Mouse (Mus musculus) thymus, postnatal 10 days (tissue): ENCODE results near the gene Poc1b.
"Not testable (repeated sequence)": the region's sequence is repeated elsewhere in the genome, so short reads cannot be mapped to it uniquely, and the experiment has no call there.

Source experiments
- DNase-seq, 2 experiments: peaks; one replicate each; pipeline ENCODE4 v3.0.0; 2021; ENCODE audit warnings: low spot score in 2 of 2

Gene Poc1b

DNA sequence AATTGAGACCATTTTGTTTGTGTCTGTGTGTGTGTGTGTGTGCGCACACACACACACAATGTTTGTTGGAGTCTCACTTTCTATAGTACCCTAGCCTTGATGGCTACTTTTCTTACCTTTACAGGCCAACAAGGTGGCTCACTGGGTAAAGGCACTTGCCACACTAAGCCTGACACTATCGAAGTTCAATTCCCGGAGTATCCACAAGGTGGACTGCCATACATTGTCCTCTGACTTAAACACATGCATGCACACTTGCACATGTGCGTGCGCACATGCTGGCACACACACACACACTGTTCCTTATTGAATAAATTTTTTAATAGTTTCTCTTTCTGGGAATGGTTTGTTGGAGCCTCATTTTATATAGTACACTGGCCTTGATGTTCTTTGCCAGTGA, 50.0 kb downstream of the Poc1b start:
- no peak for DNase-seq

- not testable (repeated sequence) for DNase-seq
These were observed 50.9 kb downstream of the Poc1b start for GRCm38 (mm10) chr10:99157697-99158096.

- DNase-seq = peak in 1 of 2 experiments; percentile 70
These were observed 55.2 kb downstream of the Poc1b start for GRCm38 (mm10) chr10:99161987-99162582.

DNA sequence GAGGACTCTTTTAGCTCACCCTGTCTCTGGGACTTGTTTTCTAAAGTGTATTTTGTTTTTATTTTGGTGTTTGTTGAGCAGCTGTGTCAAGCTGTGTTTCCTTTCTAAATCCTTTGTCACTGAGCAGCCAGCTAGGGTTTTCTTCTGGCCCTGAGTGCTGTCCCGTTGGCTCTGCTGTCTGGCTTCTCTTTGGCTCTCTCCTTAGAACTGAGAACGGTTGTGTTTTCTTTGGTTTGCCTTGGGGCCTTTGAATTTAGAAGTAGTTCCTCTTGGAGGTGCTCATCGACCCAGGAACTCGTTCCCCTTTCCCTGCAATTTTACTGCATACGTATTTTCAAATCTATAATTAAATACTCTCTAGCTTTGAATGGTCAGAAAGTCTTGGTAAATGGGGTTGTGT, 56.2 kb downstream of the Poc1b start:
- DNase-seq = no peak

DNA sequence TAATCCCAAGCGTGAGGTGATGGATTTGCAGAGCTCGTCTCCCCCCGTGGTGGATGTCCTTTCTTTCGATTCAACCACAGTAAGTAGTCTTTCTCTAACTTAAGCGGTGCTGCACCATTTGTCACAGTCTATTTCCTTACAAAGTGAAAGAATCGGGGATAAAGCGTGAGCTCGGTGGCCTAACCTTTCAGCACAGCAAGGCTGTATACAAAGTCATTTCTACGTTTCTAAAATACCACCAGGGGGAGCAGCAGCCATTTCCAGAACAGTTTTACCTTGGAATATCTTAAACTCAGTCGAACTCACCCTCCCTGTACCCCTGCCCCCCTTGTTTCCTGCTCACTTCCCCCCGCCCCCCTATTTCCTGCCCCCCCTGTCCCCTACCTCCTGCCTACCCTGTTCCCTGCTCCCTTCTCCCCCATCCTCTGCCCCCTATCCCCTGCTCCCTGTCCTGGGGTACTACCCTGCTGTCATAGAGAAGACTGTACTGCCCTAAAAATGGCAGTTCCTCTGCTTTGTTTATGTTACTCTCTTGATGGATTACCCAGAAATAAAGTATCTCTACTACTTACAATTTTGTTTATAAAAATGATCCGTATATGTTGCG, 58.1 kb downstream of the Poc1b start:
- peak in 1 of 2 experiments; percentile 66 for DNase-seq

DNA sequence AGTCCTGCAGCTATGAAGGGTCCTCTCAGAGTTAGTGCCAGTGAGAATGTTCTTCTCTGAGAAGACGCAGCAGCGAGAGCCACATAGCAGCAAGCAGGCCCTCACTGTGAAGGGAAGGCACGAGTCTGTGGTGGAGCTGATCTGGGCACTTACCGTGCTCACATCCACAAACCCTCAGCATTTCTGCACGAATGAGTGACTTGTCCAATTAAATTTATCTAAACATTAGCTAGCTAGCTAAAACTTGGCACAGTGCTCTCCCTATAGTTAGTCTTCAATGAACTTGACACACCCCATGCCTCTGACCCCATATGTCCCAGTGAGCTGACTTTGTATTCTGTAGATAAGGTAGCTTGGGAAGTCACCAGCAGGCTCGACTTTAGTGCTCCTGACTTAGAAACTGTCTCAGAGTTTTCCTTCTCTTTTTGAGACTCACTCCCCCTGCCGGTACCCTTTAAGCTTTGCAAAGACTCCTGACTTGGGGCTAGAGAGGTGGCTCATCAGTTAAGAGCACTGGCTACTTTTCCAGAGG, 59.0 kb downstream of the Poc1b start:
- no peak for DNase-seq

- DNase-seq = no peak
These were observed 59.6 kb downstream of the Poc1b start for GRCm38 (mm10) chr10:99166392-99166791.

- no peak for DNase-seq
These were observed 61.6 kb downstream of the Poc1b start for GRCm38 (mm10) chr10:99168404-99168803.

DNA sequence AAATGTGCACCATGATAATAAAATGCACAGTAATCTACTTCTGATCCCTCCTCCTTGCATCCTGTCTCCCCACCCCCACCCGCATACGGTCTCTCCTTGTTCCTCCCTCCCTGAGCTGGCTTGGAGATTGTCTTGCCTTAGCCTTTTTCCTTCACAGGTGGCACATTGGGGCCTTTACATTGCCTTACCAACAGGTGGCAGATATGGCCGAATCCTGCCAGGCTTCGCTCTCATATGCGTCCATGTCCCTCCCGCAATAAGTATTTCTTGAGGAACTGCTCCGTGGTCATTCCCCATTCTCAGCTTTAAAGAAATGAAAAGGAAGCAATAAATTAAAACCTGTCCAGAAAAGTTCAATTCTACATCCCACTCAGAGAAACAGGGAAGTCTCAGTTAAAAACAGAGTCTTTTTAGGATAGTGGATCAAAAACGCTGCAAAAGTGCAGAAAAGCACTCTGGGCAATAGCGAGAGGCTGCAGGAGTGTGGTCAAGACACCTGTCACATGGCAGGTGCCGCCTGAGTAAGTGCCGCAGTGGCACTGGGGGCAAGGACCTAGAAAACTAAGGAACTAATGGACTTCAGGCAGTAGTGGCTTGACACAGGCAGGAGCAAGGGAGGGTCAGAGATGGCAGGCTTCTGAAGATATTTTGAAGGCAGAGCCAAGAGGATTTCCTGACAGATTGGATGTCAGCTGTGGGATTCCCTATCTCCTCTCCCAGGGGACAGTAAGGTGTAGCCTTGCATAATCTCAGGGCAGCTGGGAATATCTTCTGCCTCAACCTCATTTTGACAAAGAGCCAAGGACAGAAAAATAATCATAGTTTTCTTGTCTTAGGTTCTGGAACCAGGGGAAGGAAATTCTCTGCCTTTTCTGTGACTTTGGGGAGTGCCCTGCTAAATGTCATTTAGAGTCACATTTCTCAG, 62.3 kb downstream of the Poc1b start:
- DNase-seq = peak; percentile 34 to 55

GRCm38 (mm10) chr10:99169765-99170129, 62.9 kb downstream of the Poc1b start:
- no peak for DNase-seq

- DNase-seq = peak in 1 of 2 experiments; percentile 36
These were observed 65.2 kb downstream of the Poc1b start for GRCm38 (mm10) chr10:99171961-99172497.

- DNase-seq = no peak
These were observed 66.2 kb downstream of the Poc1b start for GRCm38 (mm10) chr10:99172906-99173507.

GRCm38 (mm10) chr10:99176911-99177310, 70.1 kb downstream of the Poc1b start:
- DNase-seq = no peak

- DNase-seq = no peak
These were observed 71.3 kb downstream of the Poc1b start for GRCm38 (mm10) chr10:99178118-99178517.

DNA sequence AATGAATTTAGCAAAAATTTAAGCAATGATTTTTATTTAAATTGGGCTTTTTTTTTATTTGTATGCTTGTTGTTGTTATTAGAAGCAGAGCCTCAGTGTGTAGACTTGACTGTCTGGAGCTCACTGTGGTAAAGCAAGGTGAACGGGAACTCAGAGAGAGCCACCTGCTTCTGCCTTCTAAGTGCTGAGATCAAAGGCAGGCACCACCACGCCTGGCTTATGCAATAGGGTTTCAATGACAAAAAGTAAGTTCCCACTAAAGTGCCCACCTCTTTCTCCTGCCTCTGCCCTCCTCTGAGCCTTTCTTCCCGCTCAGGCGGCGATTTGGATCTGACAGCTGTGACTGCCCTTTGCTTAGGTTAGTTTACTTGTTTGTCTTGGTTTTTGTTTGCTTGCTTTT, 72.3 kb downstream of the Poc1b start:
- DNase-seq = no peak

GRCm38 (mm10) chr10:99179566-99179965, 72.7 kb downstream of the Poc1b start:
- DNase-seq = no peak

GRCm38 (mm10) chr10:99181497-99181896, 74.7 kb downstream of the Poc1b start:
- no peak for DNase-seq

DNA sequence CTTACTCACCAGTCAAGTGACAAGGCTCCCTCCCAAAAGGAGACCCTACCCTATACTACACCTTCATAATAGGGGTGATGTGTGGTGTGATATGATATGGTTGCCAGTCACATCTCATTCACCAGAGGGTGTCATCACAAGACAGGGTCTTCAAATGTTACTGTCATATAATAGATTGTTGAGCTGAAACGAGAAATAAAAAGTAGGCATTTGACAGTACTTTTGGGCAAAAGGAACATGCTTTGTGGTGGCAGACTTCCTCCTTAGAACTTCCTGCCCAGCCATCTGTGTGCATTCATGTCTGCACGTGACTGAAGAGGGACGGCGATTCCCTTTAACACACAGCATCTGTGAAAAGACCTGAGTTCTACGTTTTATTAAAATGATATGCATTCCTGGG, 75.3 kb downstream of the Poc1b start:
- DNase-seq = peak; percentile 56 to 63

GRCm38 (mm10) chr10:99188175-99188574, 81.3 kb downstream of the Poc1b start:
- no peak for DNase-seq

- DNase-seq = no peak
These were observed 82.1 kb downstream of the Poc1b start for GRCm38 (mm10) chr10:99188656-99189603.

DNA sequence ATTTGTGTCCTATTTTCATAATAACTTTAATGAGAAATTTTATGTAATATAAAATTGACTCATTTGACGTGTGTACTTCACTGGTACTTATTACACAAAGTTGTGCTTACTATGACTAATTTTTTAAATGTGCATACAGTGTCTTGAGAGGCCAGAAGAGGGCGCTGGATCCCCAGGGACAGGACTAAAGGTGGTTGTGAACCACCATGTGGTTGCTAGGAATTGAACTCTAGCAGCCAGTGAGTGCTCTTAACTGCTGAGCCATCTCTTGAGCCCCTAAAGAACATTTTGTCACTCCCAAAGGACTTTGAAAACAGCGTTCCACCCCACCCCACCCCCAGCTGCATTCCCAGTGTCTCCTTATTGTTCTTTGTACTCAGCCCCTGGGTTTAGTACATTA, 84.0 kb downstream of the Poc1b start:
- DNase-seq = peak; percentile 60 to 77
